Mouse (Mus musculus): ENCODE measurements around the gene Myo18a. TPM values are rescaled to one million over a fixed set of nuclear protein-coding genes. Genes with fewer than 3 reads are reported as not detected.

Myo18a gene
- total RNA-seq, 2 experiments from 2014 or later = 228 to 275 TPM

GRCm38 (mm10) chr11:77828163-77828562, 65.1 kb downstream of the Myo18a start:
- intact Hi-C loops (cut with DNase I) = loop anchor here (5.0 kb wide), 1 partner anchor 349 kb away; the partner anchor contains the start of genes Nek8 and Tlcd1
- DNase-seq = no peak

GRCm38 (mm10) chr11:77829043-77829841, 66.2 kb downstream of the Myo18a start:
- DNase-seq = no peak
- intact Hi-C loops (cut with DNase I) = loop anchor here (5.0 kb wide), 1 partner anchor 348 kb away; the partner anchor contains the start of genes Nek8 and Tlcd1

GRCm38 (mm10) chr11:77830875-77831274, 67.8 kb downstream of the Myo18a start:
- intact Hi-C loops (cut with DNase I) = no loop called here
- no peak for DNase-seq

GRCm38 (mm10) chr11:77832541-77832940, 69.5 kb downstream of the Myo18a start:
- intact Hi-C loops (cut with DNase I) = no loop called here
- DNase-seq = no peak

- DNase-seq = no peak
- intact Hi-C loops (cut with DNase I) = no loop called here
Measured at GRCm38 (mm10) chr11:77835109-77835508, 72.1 kb downstream of the Myo18a start.

- DNase-seq = no peak
- intact Hi-C loops (cut with DNase I) = no loop called here
Measured at GRCm38 (mm10) chr11:77836290-77836689, 73.2 kb downstream of the Myo18a start.

GRCm38 (mm10) chr11:77836751-77837150, 73.7 kb downstream of the Myo18a start:
- peak; percentile 53 to 67 for DNase-seq
- intact Hi-C loops (cut with DNase I) = no loop called here

- intact Hi-C loops (cut with DNase I) = no loop called here
- DNase-seq = no peak
Measured at GRCm38 (mm10) chr11:77837856-77838255, 74.8 kb downstream of the Myo18a start.

GRCm38 (mm10) chr11:77840523-77841245, 77.6 kb downstream of the Myo18a start:
- intact Hi-C loops (cut with DNase I) = no loop called here
- DNase-seq = no peak

- DNase-seq = no peak
- intact Hi-C loops (cut with DNase I) = no loop called here
Measured at GRCm38 (mm10) chr11:77843068-77843905, 80.2 kb downstream of the Myo18a start.

- intact Hi-C loops (cut with DNase I) = no loop called here
- no peak for DNase-seq
Measured at GRCm38 (mm10) chr11:77843906-77844200, 80.8 kb downstream of the Myo18a start.

GRCm38 (mm10) chr11:77847599-77848128, 84.6 kb downstream of the Myo18a start:
- no peak for DNase-seq
- intact Hi-C loops (cut with DNase I) = no loop called here

GRCm38 (mm10) chr11:77848131-77848530, 85.1 kb downstream of the Myo18a start:
- intact Hi-C loops (cut with DNase I) = no loop called here
- DNase-seq = no peak

- no peak for DNase-seq
- intact Hi-C loops (cut with DNase I) = no loop called here
Measured at GRCm38 (mm10) chr11:77849151-77849550, 86.1 kb downstream of the Myo18a start.

- DNase-seq = peak; percentile 60 to 64
- intact Hi-C loops (cut with DNase I) = no loop called here
Measured at GRCm38 (mm10) chr11:77850401-77851244, 87.6 kb downstream of the Myo18a start.

GRCm38 (mm10) chr11:77851483-77852010, 88.5 kb downstream of the Myo18a start:
- intact Hi-C loops (cut with DNase I) = no loop called here
- no peak for DNase-seq

GRCm38 (mm10) chr11:77852195-77852594, 89.1 kb downstream of the Myo18a start:
- DNase-seq = no peak
- intact Hi-C loops (cut with DNase I) = no loop called here

- DNase-seq = no peak
- intact Hi-C loops (cut with DNase I) = no loop called here
Measured at GRCm38 (mm10) chr11:77852941-77853668, 90.1 kb downstream of the Myo18a start.

- intact Hi-C loops (cut with DNase I) = no loop called here
- no peak for DNase-seq
Measured at GRCm38 (mm10) chr11:77854641-77855040, 91.6 kb downstream of the Myo18a start.

Data from heart, postnatal 10 days (tissue).